Mouse (Mus musculus) megakaryocyte progenitor cell, adult 5-6 weeks (primary cell): ENCODE measurements around the gene Vrk3. TPM values are rescaled to one million over a fixed set of nuclear protein-coding genes. Genes with fewer than 3 reads are reported as not detected.
A peak's percentile ranks its signal among the peaks of the same experiment; 100 is the strongest.

Experiments
- ATAC-seq: replicated peaks from 2 replicates; pipeline ENCODE4 v1.8.0; 2016; ENCODE audit warnings: mild to moderate bottlenecking, moderate TSS enrichment, inconsistent platforms; ENCODE audit not compliant: poor library complexity
- total RNA-seq, 2 experiments: library from RNA; stranded (forward) in 1 of 2; stranded (reverse) in 1 of 2; fragments of 157-497, 149-512 nt in 1 of 2; fragments of 200-1000 nt in 1 of 2; gene quantifications; 2 replicates each; pipeline versions ENCODE4 v1.2.3 to v1.2.4; 2015 to 2017

Vrk3 gene
- total RNA-seq, 2 experiments from 2014 or later = 37.4 to 51.4 TPM

DNA sequence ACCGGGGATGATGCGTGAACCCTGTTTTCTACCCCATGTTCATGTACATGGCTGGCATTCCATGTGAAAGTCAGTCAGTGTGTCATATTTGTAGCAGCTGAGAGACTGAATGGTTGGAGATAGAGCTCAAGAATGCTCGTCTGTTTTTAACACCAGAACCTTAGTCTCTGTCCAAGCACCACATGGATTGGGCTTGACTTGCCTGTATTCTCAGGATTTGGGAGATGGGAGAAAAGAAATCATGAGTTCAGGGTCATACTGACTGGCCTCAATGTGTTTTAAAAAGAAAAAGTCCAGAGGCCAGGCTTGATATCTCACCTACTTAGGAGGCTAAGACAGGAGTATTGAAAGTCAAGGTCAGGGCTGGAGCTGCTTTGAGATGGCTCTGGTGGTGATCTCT, 69.2 kb downstream of the Vrk3 start:
- ATAC-seq = no peak

DNA sequence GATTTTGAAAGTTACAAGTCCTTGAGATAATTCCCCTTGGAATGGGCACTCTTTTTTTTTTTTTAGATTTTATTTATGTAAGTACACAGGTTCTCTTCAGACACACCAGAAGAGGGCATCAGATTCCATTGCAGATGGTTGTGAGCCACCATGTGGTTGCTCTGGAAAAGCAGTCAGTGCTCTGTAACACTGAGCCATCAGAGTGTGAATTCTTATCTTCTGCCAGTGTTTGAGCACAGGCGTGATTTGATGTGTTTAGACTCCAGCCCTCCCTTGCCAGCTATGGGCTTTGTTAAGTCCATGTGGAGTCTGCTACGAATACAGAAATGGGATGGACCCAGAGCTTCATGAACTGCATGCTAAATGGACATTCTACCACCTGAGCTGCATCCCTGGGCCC, 70.0 kb downstream of the Vrk3 start:
- no peak for ATAC-seq

- ATAC-seq = no peak
These were observed 70.6 kb downstream of the Vrk3 start for GRCm38 (mm10) chr7:44818751-44819235.

- no peak for ATAC-seq
These were observed 71.2 kb downstream of the Vrk3 start for GRCm38 (mm10) chr7:44819391-44819790.

DNA sequence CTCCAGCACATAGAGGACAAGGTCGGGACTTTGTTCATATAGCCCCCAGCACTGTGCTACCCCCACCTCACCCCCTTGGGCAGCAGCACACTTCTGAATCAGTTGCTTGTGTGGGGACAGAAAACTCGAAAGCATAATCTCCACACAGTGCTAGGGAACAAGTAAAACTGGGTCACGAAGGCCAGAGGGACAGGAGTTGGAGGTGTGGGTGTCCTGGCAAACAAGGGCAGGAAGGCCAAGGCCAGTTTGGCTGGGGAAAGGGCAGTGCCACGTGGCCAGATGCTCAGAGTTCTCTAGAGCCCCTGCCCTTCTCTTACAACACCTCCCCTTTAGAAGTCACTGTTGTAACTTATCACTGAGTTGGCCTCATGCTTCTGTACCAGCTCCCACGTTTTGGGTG, 71.7 kb downstream of the Vrk3 start:
- ATAC-seq = no peak

DNA sequence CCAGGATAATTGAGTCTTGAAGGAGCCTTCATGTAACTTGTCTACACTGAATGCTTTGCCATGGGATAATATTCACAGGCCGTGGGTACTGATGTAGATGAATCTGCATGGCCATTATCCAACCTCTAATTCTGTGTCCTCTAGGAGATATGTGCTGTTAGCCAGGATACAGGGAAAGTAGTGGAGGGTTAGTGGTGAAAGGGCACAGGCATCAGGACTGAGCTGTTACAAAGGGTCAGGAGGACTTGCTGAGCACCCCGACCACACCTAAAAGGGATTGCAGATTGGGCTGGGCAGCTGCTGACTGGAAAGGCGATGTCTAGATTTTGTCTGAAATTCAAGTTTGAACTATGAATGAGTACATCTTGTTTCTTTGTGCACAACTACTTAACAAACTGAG, 72.3 kb downstream of the Vrk3 start:
- ATAC-seq = no peak

DNA sequence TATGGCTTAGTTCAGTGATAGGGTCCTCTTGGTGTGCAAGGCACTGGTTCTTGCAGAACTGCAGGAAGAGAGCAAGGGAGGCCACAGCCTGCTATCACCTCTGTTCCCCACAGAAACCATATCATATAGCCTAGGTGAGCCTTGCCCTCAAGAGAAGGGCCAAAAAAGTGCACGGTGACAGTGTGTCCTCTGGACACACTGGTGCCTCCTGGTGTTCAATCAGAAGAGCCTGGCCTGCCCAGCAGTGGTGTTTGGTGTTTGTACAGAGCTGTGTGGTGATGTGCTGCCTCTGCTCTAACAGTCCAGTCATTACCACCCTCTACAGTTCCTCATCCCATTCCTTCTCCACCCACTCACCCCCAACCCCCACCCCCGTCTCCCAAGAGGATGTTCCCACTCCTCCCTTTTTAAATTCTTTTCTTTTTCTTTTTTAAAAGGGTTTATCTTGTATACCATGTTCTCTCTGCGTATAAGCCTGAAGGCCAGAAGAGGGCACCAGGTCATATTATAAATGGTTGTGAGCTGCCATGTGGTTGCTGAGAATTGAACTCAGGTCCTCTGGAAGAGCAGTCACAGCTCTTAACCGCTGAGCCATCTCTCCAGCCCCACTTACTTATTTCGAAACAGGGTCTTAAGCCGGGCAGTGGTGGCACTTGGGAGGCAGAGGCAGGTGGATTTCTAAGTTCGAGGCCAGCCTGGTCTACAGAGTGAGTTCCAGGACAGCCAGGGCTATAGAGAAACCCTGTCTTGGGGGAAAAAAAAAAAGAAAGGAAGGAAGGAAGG, 73.6 kb downstream of the Vrk3 start:
- ATAC-seq = peak; percentile 30; the same call in 1 of the 2 replicates

DNA sequence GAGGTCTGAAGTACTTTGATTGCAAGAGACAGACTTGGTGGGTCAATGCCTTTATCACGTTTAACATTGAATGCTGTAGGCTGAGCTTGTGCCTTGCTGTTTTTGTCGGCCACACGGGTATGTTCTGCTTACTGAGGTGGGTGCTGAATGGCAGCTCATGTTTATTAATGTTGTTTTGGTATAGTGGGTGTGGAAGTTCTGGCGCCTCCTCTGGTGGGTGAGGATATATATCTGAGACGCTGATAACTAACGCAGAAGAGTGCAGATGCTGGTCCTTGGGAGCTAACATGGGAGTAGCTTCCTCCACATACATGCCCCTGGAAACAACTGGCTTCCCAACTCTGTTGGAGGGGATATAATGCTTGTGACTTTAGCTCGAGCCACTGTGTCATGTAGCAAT, 75.2 kb downstream of the Vrk3 start:
- peak; percentile 42 for ATAC-seq

- peak; percentile 75 for ATAC-seq
These were observed 76.7 kb downstream of the Vrk3 start for GRCm38 (mm10) chr7:44824872-44825271.

DNA sequence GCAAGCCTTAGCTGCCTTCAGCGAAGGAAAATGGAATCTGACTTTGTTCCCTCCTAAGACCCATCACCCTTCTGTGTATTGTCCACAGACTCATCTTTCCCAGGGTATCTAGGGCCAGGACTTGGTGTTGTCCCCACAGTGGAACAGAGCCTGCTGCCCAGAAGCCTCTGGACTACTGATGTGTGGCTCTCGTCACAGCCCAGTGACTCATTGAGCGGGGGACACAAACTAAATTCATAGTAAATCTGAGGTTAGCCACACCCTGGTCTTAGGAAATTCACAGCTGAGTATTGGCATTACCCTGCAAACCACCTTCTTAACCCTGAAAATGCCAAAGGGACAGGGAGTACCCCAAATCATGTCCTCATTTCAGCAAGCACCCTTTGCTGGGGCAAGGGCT, 78.6 kb downstream of the Vrk3 start:
- no peak for ATAC-seq

Other genes starting within 250 kb of the Vrk3 start
- not detected in 2 replicates for gene Mybpc2, start 223.8 kb upstream of the Vrk3 start, total RNA-seq (2015)
- not detected in 2 replicates for gene Mybpc2, start 223.8 kb upstream of the Vrk3 start, total RNA-seq (2017)
- 0.20 TPM in 1 of 2 replicates, not detected in the other for gene Spib, start 216.3 kb upstream of the Vrk3 start, total RNA-seq (2015)
- gene Spib, start 216.3 kb upstream of the Vrk3 start, total RNA-seq (2017) = 0.04 TPM in 1 of 2 replicates, not detected in the other
- gene Pold1, start 199.6 kb upstream of the Vrk3 start, total RNA-seq (2015) = 51.4 and 70.3 TPM in 2 replicates
- gene Pold1, start 199.6 kb upstream of the Vrk3 start, total RNA-seq (2017) = 64.4 and 77.2 TPM in 2 replicates
- 39.4 and 43.7 TPM in 2 replicates for gene Nr1h2, start 194.5 kb upstream of the Vrk3 start, total RNA-seq (2015)
- 42.6 and 45.7 TPM in 2 replicates for gene Nr1h2, start 194.5 kb upstream of the Vrk3 start, total RNA-seq (2017)
- 219 and 232 TPM in 2 replicates for gene Napsa, start 176.0 kb upstream of the Vrk3 start, total RNA-seq (2015)
- 91.2 and 121 TPM in 2 replicates for gene Napsa, start 176.0 kb upstream of the Vrk3 start, total RNA-seq (2017)
- 0.25 and 0.66 TPM in 2 replicates for gene Kcnc3, start 157.7 kb upstream of the Vrk3 start, total RNA-seq (2015)
- gene Kcnc3, start 157.7 kb upstream of the Vrk3 start, total RNA-seq (2017) = 0.04 TPM in 1 of 2 replicates, not detected in the other
- not detected in 2 replicates for gene Myh14, start 77.6 kb upstream of the Vrk3 start, total RNA-seq (2015)
- gene Myh14, start 77.6 kb upstream of the Vrk3 start, total RNA-seq (2017) = not detected in 2 replicates
- not detected in 2 replicates for gene Izumo2, start 39.7 kb upstream of the Vrk3 start, total RNA-seq (2015)
- gene Izumo2, start 39.7 kb upstream of the Vrk3 start, total RNA-seq (2017) = not detected in 2 replicates
- 1.2 and 1.5 TPM in 2 replicates for gene Zfp473, start 2.6 kb downstream of the Vrk3 start, total RNA-seq (2015)
- gene Zfp473, start 2.6 kb downstream of the Vrk3 start, total RNA-seq (2017) = 1.0 and 2.6 TPM in 2 replicates
- 39.8 and 47.3 TPM in 2 replicates for gene Nup62, start 67.7 kb downstream of the Vrk3 start, total RNA-seq (2015)
- gene Nup62, start 67.7 kb downstream of the Vrk3 start, total RNA-seq (2017) = 126 and 140 TPM in 2 replicates
- 0.17 and 1.0 TPM in 2 replicates for gene Il4i1, start 68.0 kb downstream of the Vrk3 start, total RNA-seq (2015)
- 0.17 and 0.25 TPM in 2 replicates for gene Il4i1, start 68.0 kb downstream of the Vrk3 start, total RNA-seq (2017)
- gene Atf5, start 68.2 kb downstream of the Vrk3 start, total RNA-seq (2015) = 4.0 and 4.8 TPM in 2 replicates
- gene Atf5, start 68.2 kb downstream of the Vrk3 start, total RNA-seq (2017) = 1.5 and 1.9 TPM in 2 replicates
- gene Akt1s1, start 100.6 kb downstream of the Vrk3 start, total RNA-seq (2015) = 8.0 and 10.4 TPM in 2 replicates
- 23.9 and 24.9 TPM in 2 replicates for gene Akt1s1, start 100.6 kb downstream of the Vrk3 start, total RNA-seq (2017)
- gene Tbc1d17, start 100.7 kb downstream of the Vrk3 start, total RNA-seq (2015) = 15.2 and 19.2 TPM in 2 replicates
- gene Tbc1d17, start 100.7 kb downstream of the Vrk3 start, total RNA-seq (2017) = 13.6 and 13.8 TPM in 2 replicates
- 43.4 and 49.9 TPM in 2 replicates for gene Pnkp, start 108.7 kb downstream of the Vrk3 start, total RNA-seq (2015)
- gene Pnkp, start 108.7 kb downstream of the Vrk3 start, total RNA-seq (2017) = 60.7 and 69.8 TPM in 2 replicates
- 55.3 and 63.9 TPM in 2 replicates for gene Ptov1, start 121.4 kb downstream of the Vrk3 start, total RNA-seq (2015)
- 25.5 and 41.5 TPM in 2 replicates for gene Ptov1, start 121.4 kb downstream of the Vrk3 start, total RNA-seq (2017)
- 26.0 and 36.8 TPM in 2 replicates for gene Med25, start 144.3 kb downstream of the Vrk3 start, total RNA-seq (2015)
- 11.4 and 14.5 TPM in 2 replicates for gene Med25, start 144.3 kb downstream of the Vrk3 start, total RNA-seq (2017)
- 9.8 and 10.6 TPM in 2 replicates for gene Fuz, start 147.7 kb downstream of the Vrk3 start, total RNA-seq (2015)
- 16.6 and 19.9 TPM in 2 replicates for gene Fuz, start 147.7 kb downstream of the Vrk3 start, total RNA-seq (2017)
- gene Ap2a1, start 181.1 kb downstream of the Vrk3 start, total RNA-seq (2015) = 36.1 and 40.4 TPM in 2 replicates
- gene Ap2a1, start 181.1 kb downstream of the Vrk3 start, total RNA-seq (2017) = 25.8 and 39.8 TPM in 2 replicates
- gene Tsks, start 194.8 kb downstream of the Vrk3 start, total RNA-seq (2015) = not detected in 2 replicates
- not detected in 2 replicates for gene Tsks, start 194.8 kb downstream of the Vrk3 start, total RNA-seq (2017)
- gene Cpt1c, start 226.4 kb downstream of the Vrk3 start, total RNA-seq (2015) = 0.42 and 0.54 TPM in 2 replicates
- 0.25 and 1.6 TPM in 2 replicates for gene Cpt1c, start 226.4 kb downstream of the Vrk3 start, total RNA-seq (2017)
- 147 and 153 TPM in 2 replicates for gene Prmt1, start 238.2 kb downstream of the Vrk3 start, total RNA-seq (2015)
- gene Prmt1, start 238.2 kb downstream of the Vrk3 start, total RNA-seq (2017) = 113 and 135 TPM in 2 replicates
- 71.9 and 79.5 TPM in 2 replicates for gene Irf3, start 249.2 kb downstream of the Vrk3 start, total RNA-seq (2015)
- 70.4 and 89.4 TPM in 2 replicates for gene Irf3, start 249.2 kb downstream of the Vrk3 start, total RNA-seq (2017)